Mouse (Mus musculus) frontal cortex, adult 2 months (tissue): ENCODE data around the gene Son. TPM values are rescaled to one million over a fixed set of nuclear protein-coding genes. Genes with fewer than 3 reads are reported as not detected.

Experiments
- polyA plus RNA-seq: library from polyadenylated mRNA; depleted of rRNA; stranded (reverse); fragments of >200 nt; gene quantifications from 2 replicates; pipeline ENCODE4 v1.2.3, GENCODE M21; 2012; rRNA removed

Gene Son
- polyA plus RNA-seq, 1 experiment = 426 TPM

Other genes starting within 250 kb of the Son start
- 11.1 and 14.8 TPM in 2 replicates for gene Il10rb, start 241.3 kb upstream of the Son start, polyA plus RNA-seq
- gene Ifnar1, start 162.3 kb upstream of the Son start, polyA plus RNA-seq = 34.4 and 37.8 TPM in 2 replicates
- gene Ifngr2, start 100.4 kb upstream of the Son start, polyA plus RNA-seq = 18.0 and 27.4 TPM in 2 replicates
- gene Tmem50b, start 49.7 kb upstream of the Son start, polyA plus RNA-seq = 92.5 and 96.4 TPM in 2 replicates
- gene Dnajc28, start 28.5 kb upstream of the Son start, polyA plus RNA-seq = 6.4 and 6.6 TPM in 2 replicates
- gene Gart, start 554 bp upstream of the Son start, polyA plus RNA-seq = 32.0 and 35.5 TPM in 2 replicates
- gene Donson, start 41.3 kb downstream of the Son start, polyA plus RNA-seq = 28.6 and 30.5 TPM in 2 replicates
- gene Cryzl1, start 81.5 kb downstream of the Son start, polyA plus RNA-seq = 107 and 121 TPM in 2 replicates
- 76.0 and 78.5 TPM in 2 replicates for gene Itsn1, start 81.8 kb downstream of the Son start, polyA plus RNA-seq